Mouse (Mus musculus) limb, embryonic 11.5 days (tissue): ENCODE measurements around the gene Crabp1. TPM values are rescaled to one million over a fixed set of nuclear protein-coding genes. Genes with fewer than 3 reads are reported as not detected.

Source experiments
- ATAC-seq: fragments of 200-750 bp; cut with Nextera tagmentation; 2 replicates; pipeline ENCODE4 v1.8.0; 2017; ENCODE audit warnings: low read depth; ENCODE audit not compliant: insufficient number of reproducible peaks, low FRiP score, low TSS enrichment
- DNase-seq: peaks from one replicate; pipeline ENCODE4 v3.0.0-alpha.2; 2015; ENCODE audit warnings: low spot score
- H3K27ac ChIP-seq: fragments of 300-500 bp; sonication (generic); replicated peaks from 2 replicates; pipeline ENCODE4 v1.5.1; 2014; ENCODE audit warnings: low read depth, mild to moderate bottlenecking, low read length
- H3K27me3 ChIP-seq: fragments of 300-500 bp; sonication (generic); 2 replicates; pipeline ENCODE4 v1.6.1; 2014; ENCODE audit warnings: mild to moderate bottlenecking, low read length, mixed read lengths; ENCODE audit not compliant: control insufficient read depth, insufficient read depth
- H3K36me3 ChIP-seq: fragments of 300-500 bp; sonication (generic); 2 replicates; pipeline ENCODE4 v1.6.1; 2014; ENCODE audit warnings: mild to moderate bottlenecking, low read length, moderate library complexity, mixed read lengths; ENCODE audit not compliant: control insufficient read depth, insufficient read depth
- H3K4me1 ChIP-seq: fragments of 300-500 bp; sonication (generic); 2 replicates; pipeline ENCODE4 v1.6.1; 2014; ENCODE audit warnings: low read length, mixed read lengths; ENCODE audit not compliant: control insufficient read depth, insufficient read depth
- H3K4me2 ChIP-seq: fragments of 300-500 bp; sonication (generic); 2 replicates; pipeline ENCODE4 v1.6.1; 2014; ENCODE audit warnings: low read depth, mild to moderate bottlenecking, moderate library complexity; ENCODE audit not compliant: severe bottlenecking
- H3K4me3 ChIP-seq: fragments of 300-500 bp; sonication (generic); 2 replicates; pipeline ENCODE4 v1.5.1; 2014; ENCODE audit warnings: low read depth, low read length
- H3K9ac ChIP-seq: fragments of 300-500 bp; sonication (generic); 2 replicates; pipeline ENCODE4 v1.6.1; 2014; ENCODE audit warnings: mild to moderate bottlenecking, low read length
- H3K9me3 ChIP-seq: fragments of 300-500 bp; sonication (generic); 2 replicates; pipeline ENCODE4 v1.6.1; 2016; ENCODE audit warnings: low read length; ENCODE audit not compliant: control insufficient read depth
- WGBS: fragments of 180-500 bp; shearing (Covaris S2); extraction: QIAGEN DNeasy Blood & Tissue Kit; methylation state at CpG from one replicate; pipeline ENCODE4 v1.1.7; 2014; 5-methylcytosine and 5-hydroxymethylcytosine counted together
- polyA plus RNA-seq: library from polyadenylated mRNA; unstranded; fragments of >200 nt; fragmentation: Nextera tagmentation; extraction: Ambion mirVana; gene quantifications from 2 replicates; pipeline ENCODE4 v1.2.1, GENCODE M21; 2014

Crabp1 gene
- polyA plus RNA-seq: 295 and 359 TPM in 2 replicates

GRCm38 (mm10) chr9:54764561-54765217, at the start of gene Crabp1:
Crabp1 (plus strand) TSS chr9:54764748.
- under 1% methylated on average over 40 of the region's 45 CpGs for WGBS
- peaks cover 12% of the 10 kb centered on the region for H3K4me1 ChIP-seq

GRCm38 (mm10) chr9:54715776-54716175, 48.8 kb upstream of the Crabp1 start:
- DNase-seq: no peak
- 75% methylated on average over 3 of the region's 3 CpGs for WGBS
- no peak for ATAC-seq
- no peaks in the 10 kb centered on the region for H3K4me1 ChIP-seq
- H3K4me3 ChIP-seq: no peak overlapping the region
- no peaks in the 10 kb centered on the region for H3K9me3 ChIP-seq
- no peaks in the 10 kb centered on the region for H3K27me3 ChIP-seq
- H3K4me2 ChIP-seq: no peak overlapping the region
- H3K9ac ChIP-seq: no peak overlapping the region
- no peak overlapping the region for H3K27ac ChIP-seq
- peaks cover 17% of the 10 kb centered on the region for H3K36me3 ChIP-seq

More at GRCm38 (mm10) chr9:54764561-54765217, at the start of gene Crabp1:
- H3K27me3 ChIP-seq: peaks cover 5% of the 10 kb centered on the region; the same call in 1 of the 2 replicates
- peak; percentile 82 for DNase-seq
- H3K9ac ChIP-seq: peak within 1 kb of the TSS; percentile 47
- H3K9me3 ChIP-seq: no peaks in the 10 kb centered on the region
- no peak within 1 kb of the TSS; the same call in 1 of the 2 replicates for H3K27ac ChIP-seq
- H3K4me2 ChIP-seq: peak within 1 kb of the TSS; percentile 70
- no peaks in the 10 kb centered on the region for H3K36me3 ChIP-seq
- peak; percentile 69 for ATAC-seq
- peak within 1 kb of the TSS; percentile 46 for H3K4me3 ChIP-seq

GRCm38 (mm10) chr9:54717527-54717926, 47.0 kb upstream of the Crabp1 start:
- 94% methylated on average over 3 of the region's 3 CpGs for WGBS
- no peaks in the 10 kb centered on the region for H3K9me3 ChIP-seq
- ATAC-seq: no peak
- H3K4me3 ChIP-seq: no peak overlapping the region
- no peak overlapping the region for H3K9ac ChIP-seq
- DNase-seq: no peak
- peaks cover 17% of the 10 kb centered on the region for H3K36me3 ChIP-seq
- no peaks in the 10 kb centered on the region for H3K4me1 ChIP-seq
- H3K4me2 ChIP-seq: no peak overlapping the region
- no peak overlapping the region for H3K27ac ChIP-seq
- no peaks in the 10 kb centered on the region for H3K27me3 ChIP-seq

GRCm38 (mm10) chr9:54722156-54722555, 42.4 kb upstream of the Crabp1 start:
- WGBS: 89% methylated on average over 7 of the region's 7 CpGs
- DNase-seq: no peak

GRCm38 (mm10) chr9:54722596-54722995, 42.0 kb upstream of the Crabp1 start:
- Histone ChIP-seq H3K4me2 (no peak overlapping the region), H3K4me1 (no peaks in the 10 kb centered on the region), H3K27ac (no peak overlapping the region), H3K36me3 (peaks cover 17% of the 10 kb centered on the region; the same call in 1 of the 2 replicates), H3K27me3 (no peaks in the 10 kb centered on the region), H3K4me3 (no peak overlapping the region), H3K9ac (no peak overlapping the region), H3K9me3 (no peaks in the 10 kb centered on the region)
- no peak for DNase-seq
- 73% methylated on average over 4 of the region's 4 CpGs for WGBS
- ATAC-seq: no peak

More at GRCm38 (mm10) chr9:54722156-54722555, 42.4 kb upstream of the Crabp1 start:
- no peaks in the 10 kb centered on the region for H3K9me3 ChIP-seq
- H3K27me3 ChIP-seq: no peaks in the 10 kb centered on the region
- no peak overlapping the region for H3K27ac ChIP-seq
- H3K4me2 ChIP-seq: no peak overlapping the region
- ATAC-seq: no peak
- no peaks in the 10 kb centered on the region for H3K4me1 ChIP-seq
- H3K36me3 ChIP-seq: peaks cover 15% of the 10 kb centered on the region; the same call in 1 of the 2 replicates
- no peak overlapping the region for H3K9ac ChIP-seq
- H3K4me3 ChIP-seq: no peak overlapping the region

GRCm38 (mm10) chr9:54726315-54726714, 38.2 kb upstream of the Crabp1 start:
- H3K27me3 ChIP-seq: no peaks in the 10 kb centered on the region
- no peak overlapping the region for H3K9ac ChIP-seq
- peaks cover 21% of the 10 kb centered on the region; the same call in 1 of the 2 replicates for H3K36me3 ChIP-seq
- H3K4me2 ChIP-seq: no peak overlapping the region
- 84% methylated on average over 5 of the region's 5 CpGs for WGBS
- no peak overlapping the region for H3K4me3 ChIP-seq
- no peak for DNase-seq
- no peaks in the 10 kb centered on the region for H3K9me3 ChIP-seq
- no peak overlapping the region for H3K27ac ChIP-seq
- no peaks in the 10 kb centered on the region for H3K4me1 ChIP-seq
- ATAC-seq: no peak

GRCm38 (mm10) chr9:54732122-54732521, 32.4 kb upstream of the Crabp1 start:
- no peak overlapping the region for H3K9ac ChIP-seq
- peaks cover 9% of the 10 kb centered on the region; the same call in 1 of the 2 replicates for H3K36me3 ChIP-seq
- no peaks in the 10 kb centered on the region for H3K27me3 ChIP-seq
- no peak overlapping the region for H3K4me3 ChIP-seq
- peaks cover 5% of the 10 kb centered on the region for H3K4me1 ChIP-seq
- H3K4me2 ChIP-seq: no peak overlapping the region
- 94% methylated on average over 2 of the region's 2 CpGs for WGBS
- DNase-seq: no peak
- no peak for ATAC-seq
- no peak overlapping the region for H3K27ac ChIP-seq
- no peaks in the 10 kb centered on the region for H3K9me3 ChIP-seq

GRCm38 (mm10) chr9:54733921-54734638, 30.5 kb upstream of the Crabp1 start, which contains the start of gene Wdr61:
Wdr61 (minus strand) TSS chr9:54734519.
- H3K9me3 ChIP-seq: no peaks in the 10 kb centered on the region
- H3K27ac ChIP-seq: no peak within 1 kb of the TSS
- WGBS: 3% methylated on average over 32 of the region's 32 CpGs
- DNase-seq: peak; percentile 100
- no peaks in the 10 kb centered on the region for H3K27me3 ChIP-seq
- peak within 1 kb of the TSS; percentile 76 for H3K9ac ChIP-seq
- H3K36me3 ChIP-seq: 0 out of 2 replicates have a peak, but pooled peaks cover 5% of the 10 kb centered on the region
- peaks cover 5% of the 10 kb centered on the region for H3K4me1 ChIP-seq
- peak within 1 kb of the TSS; percentile 74 for H3K4me2 ChIP-seq
- H3K4me3 ChIP-seq: peak within 1 kb of the TSS; percentile 68
- ATAC-seq: peak; percentile 94
